Mouse (Mus musculus) heart, embryonic 16.5 days (tissue): ENCODE results near the gene Atp1a1. TPM values are rescaled to one million over a fixed set of nuclear protein-coding genes. Genes with fewer than 3 reads are reported as not detected.

ENCODE experiments used
- ATAC-seq: fragments of 200-750 bp; cut with Nextera tagmentation; replicated peaks from 2 replicates; pipeline ENCODE4 v1.8.0; 2017; ENCODE audit warnings: moderate number of reproducible peaks; ENCODE audit not compliant: insufficient read depth, low FRiP score; ENCODE audit errors: extremely low read depth
- H3K27ac ChIP-seq: fragments of 300-500 bp; sonication (generic); 2 replicates; pipeline ENCODE4 v1.5.1; 2014; ENCODE audit warnings: mild to moderate bottlenecking, low read length, control low read depth, moderate library complexity
- H3K27me3 ChIP-seq: fragments of 300-500 bp; sonication (generic); 2 replicates; pipeline ENCODE4 v1.6.1; 2014; ENCODE audit warnings: low read length, mixed read lengths; ENCODE audit not compliant: control insufficient read depth, insufficient read depth
- H3K36me3 ChIP-seq: fragments of 300-500 bp; sonication (generic); 2 replicates; pipeline ENCODE4 v1.6.1; 2014; ENCODE audit not compliant: control insufficient read depth, insufficient read depth
- H3K4me1 ChIP-seq: fragments of 300-500 bp; sonication (generic); 2 replicates; pipeline ENCODE4 v1.6.1; 2014; ENCODE audit warnings: low read length, mixed read lengths; ENCODE audit not compliant: control insufficient read depth, insufficient read depth
- H3K4me2 ChIP-seq: fragments of 300-500 bp; sonication (generic); 2 replicates; pipeline ENCODE4 v1.6.1; 2014; ENCODE audit warnings: low read depth, mild to moderate bottlenecking, control low read depth, low read length
- H3K4me3 ChIP-seq: fragments of 300-500 bp; sonication (generic); 2 replicates; pipeline ENCODE4 v1.5.1; 2014; ENCODE audit warnings: mild to moderate bottlenecking, control low read depth, low read length
- H3K9ac ChIP-seq: fragments of 300-500 bp; sonication (generic); 2 replicates; pipeline ENCODE4 v1.6.1; 2014; ENCODE audit warnings: low read length, control low read depth
- H3K9me3 ChIP-seq: fragments of 300-500 bp; sonication (generic); replicated peaks from 2 replicates; pipeline ENCODE4 v1.6.1; 2016; ENCODE audit warnings: low read length; ENCODE audit not compliant: control insufficient read depth
- WGBS: fragments of 180-500 bp; shearing (Covaris S2); extraction: QIAGEN DNeasy Blood & Tissue Kit; methylation state at CpG from one replicate; pipeline ENCODE4 v1.1.7; 2014; 5-methylcytosine and 5-hydroxymethylcytosine counted together
- polyA plus RNA-seq: library from polyadenylated mRNA; unstranded; fragments of >200 nt; fragmentation: Nextera tagmentation; extraction: Ambion mirVana; gene quantifications from 2 replicates; pipeline ENCODE4 v1.2.1, GENCODE M21; 2015

The Atp1a1 gene
- polyA plus RNA-seq, 1 experiment from 2014 or later = 335 TPM

DNA sequence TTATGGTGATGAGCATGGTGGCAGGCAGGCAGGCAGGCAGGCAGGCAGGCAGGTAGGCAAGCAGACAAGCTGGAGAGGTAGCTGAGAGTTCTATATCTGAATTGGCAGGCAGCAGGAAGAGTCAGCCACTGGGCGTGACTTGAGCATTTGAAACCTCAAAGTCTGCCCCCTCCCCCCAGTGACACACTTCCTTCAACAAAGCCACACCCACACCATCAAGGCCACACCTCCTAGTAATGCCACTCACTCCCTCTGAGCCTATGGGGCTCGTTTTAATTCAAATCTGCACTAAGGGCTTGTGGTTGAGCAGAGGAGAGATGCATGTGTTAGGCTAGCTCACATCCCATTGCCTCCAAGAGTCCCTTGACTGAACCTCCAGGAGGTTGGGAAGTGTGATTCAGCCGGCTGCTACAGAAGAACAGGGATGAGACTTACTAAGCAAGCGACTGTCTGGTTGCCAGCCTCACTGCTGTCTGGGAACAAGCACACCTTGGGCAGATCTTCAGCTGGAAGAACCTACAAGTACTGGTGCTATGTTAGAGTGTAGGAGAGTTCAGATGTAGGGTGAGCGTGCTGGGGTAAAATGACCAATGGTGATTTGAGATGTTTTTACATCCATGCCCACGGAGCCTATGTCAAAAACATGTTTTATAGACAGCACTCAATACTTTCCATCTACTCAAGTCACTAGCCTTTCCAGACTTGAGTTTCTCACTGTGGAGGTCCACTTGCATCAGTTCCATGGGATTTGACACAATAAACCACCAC, 33.6 kb downstream of the Atp1a1 start:
- no peak overlapping the region for H3K4me3 ChIP-seq
- peaks cover 18% of the 10 kb centered on the region for H3K4me1 ChIP-seq
- H3K36me3 ChIP-seq = peaks cover 9% of the 10 kb centered on the region
- ATAC-seq = no peak
- H3K4me2 ChIP-seq = no peak overlapping the region
- no peaks in the 10 kb centered on the region for H3K9me3 ChIP-seq
- H3K27me3 ChIP-seq = no peaks in the 10 kb centered on the region
- 83% methylated on average over 6 of the region's 6 CpGs for WGBS
- H3K9ac ChIP-seq = no peak overlapping the region
- no peak overlapping the region for H3K27ac ChIP-seq

- Histone ChIP-seq H3K4me3 (no peak overlapping the region), H3K27ac (no peak overlapping the region), H3K36me3 (peaks cover 2% of the 10 kb centered on the region), H3K9me3 (no peaks in the 10 kb centered on the region), H3K4me1 (peaks cover 18% of the 10 kb centered on the region), H3K9ac (no peak overlapping the region), H3K27me3 (no peaks in the 10 kb centered on the region), H3K4me2 (no peak overlapping the region)
- ATAC-seq = no peak
- 93% methylated on average over 3 of the region's 3 CpGs for WGBS
Observed at GRCm38 (mm10) chr3:101570246-101570645, 34.2 kb downstream of the Atp1a1 start.

GRCm38 (mm10) chr3:101568627-101569026, 35.9 kb downstream of the Atp1a1 start:
- ATAC-seq = peak; percentile 47; the same call in 1 of the 2 replicates
- Histone ChIP-seq H3K9ac (no peak overlapping the region), H3K4me3 (no peak overlapping the region), H3K4me1 (peaks cover 18% of the 10 kb centered on the region), H3K36me3 (no peaks in the 10 kb centered on the region), H3K27me3 (no peaks in the 10 kb centered on the region), H3K4me2 (no peak overlapping the region), H3K9me3 (no peaks in the 10 kb centered on the region), H3K27ac (peak overlapping the region; percentile 7; the same call in 1 of the 2 replicates)
- WGBS = 61% methylated on average over 4 of the region's 4 CpGs

GRCm38 (mm10) chr3:101564011-101564410, 40.5 kb downstream of the Atp1a1 start:
- ATAC-seq = no peak

DNA sequence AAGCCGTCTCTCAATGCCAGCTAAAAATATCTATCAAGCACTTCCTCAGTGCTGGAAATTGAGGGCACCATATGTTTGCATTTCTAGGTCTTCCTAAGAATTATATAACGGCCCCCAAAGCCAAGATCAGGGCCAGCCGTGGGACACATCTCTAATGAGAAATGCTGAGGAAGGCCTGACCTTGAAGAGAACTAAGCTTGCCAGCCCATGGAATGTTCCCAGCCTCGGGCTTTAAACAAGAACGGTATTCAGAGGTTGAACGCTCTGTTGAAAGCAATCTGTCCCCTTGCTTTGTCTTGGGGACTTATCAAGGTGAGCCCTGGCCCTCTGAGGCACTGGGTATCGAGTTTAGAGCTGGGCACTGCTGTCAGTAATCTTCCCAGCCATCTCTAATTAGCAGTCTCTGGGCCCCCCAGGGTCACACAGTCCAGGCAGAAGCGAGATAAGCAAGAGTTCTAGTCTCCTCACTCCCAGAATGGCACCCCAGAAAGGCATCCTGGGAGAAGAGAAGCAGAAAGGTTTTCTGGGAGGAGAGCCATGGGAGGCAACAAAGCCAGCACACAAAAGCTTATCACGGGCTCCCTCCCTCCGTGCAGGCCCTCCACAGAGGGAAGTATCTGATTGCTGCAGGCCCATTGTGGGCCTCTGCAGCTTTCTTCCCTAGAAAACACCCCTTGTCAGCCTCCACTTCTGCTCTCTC, 41.8 kb downstream of the Atp1a1 start:
- H3K9ac ChIP-seq = no peak overlapping the region; the same call in 1 of the 2 replicates
- H3K4me1 ChIP-seq = peaks cover 16% of the 10 kb centered on the region
- 28% methylated on average over 10 of the region's 10 CpGs for WGBS
- no peaks in the 10 kb centered on the region for H3K36me3 ChIP-seq
- H3K27me3 ChIP-seq = no peaks in the 10 kb centered on the region
- H3K4me3 ChIP-seq = no peak overlapping the region
- peak overlapping the region; percentile 82 for H3K27ac ChIP-seq
- peak; percentile 32; the same call in 1 of the 2 replicates for ATAC-seq
- no peaks in the 10 kb centered on the region for H3K9me3 ChIP-seq
- H3K4me2 ChIP-seq = no peak overlapping the region

More at GRCm38 (mm10) chr3:101564011-101564410, 40.5 kb downstream of the Atp1a1 start:
- no peaks in the 10 kb centered on the region for H3K9me3 ChIP-seq
- H3K4me3 ChIP-seq = no peak overlapping the region
- no peak overlapping the region for H3K27ac ChIP-seq
- WGBS = 98% methylated on average over 2 of the region's 2 CpGs
- H3K4me2 ChIP-seq = no peak overlapping the region
- H3K36me3 ChIP-seq = no peaks in the 10 kb centered on the region
- H3K9ac ChIP-seq = no peak overlapping the region
- peaks cover 16% of the 10 kb centered on the region for H3K4me1 ChIP-seq
- H3K27me3 ChIP-seq = no peaks in the 10 kb centered on the region

- Histone ChIP-seq H3K4me1 (peaks cover 16% of the 10 kb centered on the region), H3K9ac (no peak overlapping the region), H3K27me3 (no peaks in the 10 kb centered on the region), H3K27ac (no peak overlapping the region), H3K36me3 (no peaks in the 10 kb centered on the region), H3K4me3 (no peak overlapping the region), H3K9me3 (no peaks in the 10 kb centered on the region), H3K4me2 (no peak overlapping the region)
- ATAC-seq = no peak
- 82% methylated on average over 5 of the region's 5 CpGs for WGBS
Observed at GRCm38 (mm10) chr3:101561948-101562347, 42.5 kb downstream of the Atp1a1 start.

DNA sequence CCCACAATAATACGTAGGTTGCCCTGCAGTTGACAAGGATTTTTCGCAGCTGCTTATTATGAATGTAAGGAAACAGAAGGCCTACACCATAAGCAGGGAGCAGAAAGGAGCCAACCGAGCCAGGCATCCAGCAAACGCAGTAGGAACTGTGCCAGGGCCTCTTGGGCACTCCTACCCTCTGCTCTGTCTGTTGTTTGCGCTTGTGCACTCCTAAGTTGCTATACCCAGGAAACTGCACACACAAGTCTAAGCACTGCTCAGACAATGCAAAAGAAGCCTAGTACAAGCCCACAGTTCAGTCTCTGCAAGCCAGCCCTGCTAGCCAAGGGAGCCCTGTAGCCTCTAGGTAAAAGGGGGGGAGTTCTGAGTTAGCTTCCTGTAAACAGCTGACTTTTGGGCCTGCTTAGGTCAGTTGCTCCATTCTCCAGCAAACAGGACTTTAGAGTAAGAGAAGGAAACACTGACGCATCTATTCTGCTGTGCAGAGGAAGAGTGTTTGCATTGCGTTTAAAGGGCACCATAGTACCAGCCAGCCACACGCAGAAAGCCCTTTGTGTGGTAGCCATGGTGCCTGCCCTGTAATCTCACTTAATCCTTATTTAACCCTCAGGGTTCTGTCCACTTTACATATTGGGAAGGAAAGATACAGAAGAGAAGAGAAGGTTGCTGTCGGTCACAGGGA, 43.5 kb downstream of the Atp1a1 start:
- no peak for ATAC-seq
- Histone ChIP-seq H3K36me3 (no peaks in the 10 kb centered on the region), H3K4me3 (no peak overlapping the region), H3K4me2 (no peak overlapping the region), H3K27ac (no peak overlapping the region), H3K9me3 (no peaks in the 10 kb centered on the region), H3K27me3 (no peaks in the 10 kb centered on the region), H3K9ac (no peak overlapping the region), H3K4me1 (peaks cover 16% of the 10 kb centered on the region)
- WGBS = 76% methylated on average over 9 of the region's 9 CpGs

DNA sequence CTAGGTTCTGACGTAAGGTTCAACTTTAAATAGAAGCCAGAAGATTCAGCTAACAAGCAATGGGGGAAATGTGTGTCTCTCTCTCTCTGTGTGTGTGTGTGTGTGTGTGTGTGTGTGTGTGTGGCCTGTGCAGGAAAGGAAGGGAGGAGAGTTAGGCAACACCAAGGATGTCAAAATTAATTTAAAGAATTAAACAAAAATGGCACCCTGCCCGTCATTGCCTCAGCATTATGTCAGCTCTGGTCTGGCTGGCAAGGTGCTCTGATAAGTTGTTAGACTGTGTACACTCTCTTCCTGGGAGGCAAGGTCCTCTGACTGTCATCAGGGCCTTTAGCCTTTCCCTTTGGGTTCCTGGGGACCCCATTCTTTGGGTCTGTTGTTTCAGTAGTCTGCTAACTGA, 47.8 kb downstream of the Atp1a1 start:
- ATAC-seq = no peak
- Histone ChIP-seq H3K9ac (no peak overlapping the region), H3K9me3 (no peaks in the 10 kb centered on the region), H3K4me2 (no peak overlapping the region), H3K36me3 (no peaks in the 10 kb centered on the region), H3K4me3 (no peak overlapping the region), H3K4me1 (peaks cover 23% of the 10 kb centered on the region), H3K27ac (no peak overlapping the region), H3K27me3 (no peaks in the 10 kb centered on the region)
- WGBS = 86% methylated on average over 2 of the region's 2 CpGs
